9 mouse cellular contexts compared by ENCODE assay signal in genomic region chr11:31670468-31670921, GRCm38 (mm10). TPM values are rescaled to one million over a fixed set of nuclear protein-coding genes. Genes with fewer than 3 reads are reported as not detected.
DNase-seq lines count a peak whose midpoint lies in the region; ATAC-seq and TF ChIP-seq lines count a peak whose summit lies in the region.
"Had no signal": no experiment of that assay in that cellular context is flagged by ENCODE, and none has a peak within 500 bp of the region (broad histone marks: within the 10 kb centered on the region; RNA-seq: fewer than 3 reads in every experiment).

No protein-coding gene starts in this region.

- H3K27me3 ChIP-seq in heart, embryonic 14.5 days (ENCODE audit: control insufficient read depth, insufficient read depth, low read length), result no peaks in the 10 kb centered on the region
- no peaks in the 10 kb centered on the region for H3K27me3 ChIP-seq in heart, adult 2 months (ENCODE audit: control insufficient read depth, insufficient read depth, low read length)
- no peaks in the 10 kb centered on the region for H3K27me3 ChIP-seq in embryonic facial prominence, embryonic 14.5 days (replicated peaks; ENCODE audit: control insufficient read depth, insufficient read depth, low read length)
- H3K27me3 ChIP-seq in midbrain, embryonic 13.5 days, result no peaks in the 10 kb centered on the region

- TF ChIP-seq POLR2A in heart, adult 2 months (IDR thresholded peaks at IDR 0.05; ENCODE audit: insufficient read depth, low read depth, low read length), result no peak

- no peak for TF ChIP-seq EP300 in heart, adult 2 months (IDR thresholded peaks at IDR 0.05; ENCODE audit: insufficient read depth, low read depth, low read length)

- H3K9ac ChIP-seq in heart, embryonic 14.5 days (ENCODE audit: low read length), result no peak overlapping the region
- no peak overlapping the region for H3K9ac ChIP-seq in heart, adult 2 months (ENCODE audit: low read depth, low read length)
- no peak overlapping the region for H3K9ac ChIP-seq in embryonic facial prominence, embryonic 14.5 days (ENCODE audit: low read depth, low read length)
- H3K9ac ChIP-seq in midbrain, embryonic 13.5 days (replicated peaks), result peak overlapping the region; percentile 96; the same call in 1 of the 2 replicates

- TF ChIP-seq CTCF in heart, adult 2 months (IDR thresholded peaks at IDR 0.05), result no peak

- H3K4me1 ChIP-seq in heart, embryonic 14.5 days (ENCODE audit: control insufficient read depth in 2 of 2, insufficient read depth in 2 of 2, low read length in 2 of 2), result peaks cover 0 to 7% of the 10 kb centered on the region in 2 experiments; a peak in 2 of 4 replicates
- peaks cover 1% of the 10 kb centered on the region; the same call in 1 of the 2 replicates for H3K4me1 ChIP-seq in heart, adult 2 months (ENCODE audit: control insufficient read depth, insufficient read depth, low read length)
- H3K4me1 ChIP-seq in embryonic facial prominence, embryonic 14.5 days (ENCODE audit: control insufficient read depth, insufficient read depth, low read length), result peaks cover 13% of the 10 kb centered on the region; the same call in 1 of the 2 replicates
- peaks cover 24% of the 10 kb centered on the region for H3K4me1 ChIP-seq in midbrain, embryonic 13.5 days (replicated peaks)

- WGBS in heart, embryonic 14.5 days, result 70% methylated on average over 5 of the region's 5 CpGs
- WGBS in heart, adult 2 months, result 61% methylated on average over 5 of the region's 5 CpGs
- WGBS in embryonic facial prominence, embryonic 14.5 days, result 68% methylated on average over 5 of the region's 5 CpGs
- 75% methylated on average over 5 of the region's 5 CpGs for WGBS in midbrain, embryonic 13.5 days

- peak overlapping the region; percentile 78 for H3K4me2 ChIP-seq in heart, embryonic 14.5 days (ENCODE audit: low read length)
- peak overlapping the region; percentile 51 for H3K4me2 ChIP-seq in embryonic facial prominence, embryonic 14.5 days (ENCODE audit: low read depth, low read length)
- H3K4me2 ChIP-seq in midbrain, embryonic 13.5 days (replicated peaks), result peak overlapping the region; percentile 68

- H3K27ac ChIP-seq in heart, embryonic 14.5 days (replicated peaks in 1 of 2; ENCODE audit: control insufficient read depth in 1 of 2, insufficient read depth in 1 of 2, low read depth in 2 of 2, low read length in 2 of 2), result no peak overlapping the region
- H3K27ac ChIP-seq in heart, adult 2 months, result no peak overlapping the region
- no peak overlapping the region for H3K27ac ChIP-seq in embryonic facial prominence, embryonic 14.5 days (replicated peaks; ENCODE audit: low read depth, low read length)
- no peak overlapping the region for H3K27ac ChIP-seq in midbrain, embryonic 13.5 days

- no peak for DNase-seq in heart, adult 2 months
- no peak for DNase-seq in embryonic facial prominence, embryonic 14.5 days (ENCODE audit: low spot score)
- DNase-seq in kidney, adult 18-20 months, result peak; percentile 68
- no peak for DNase-seq in right cerebral cortex, postnatal 4 days
- no peak for DNase-seq in spleen, postnatal 10 days (ENCODE audit: low spot score in 2 of 2)
- no peak for DNase-seq in gastrocnemius, postnatal 25 days

- peak overlapping the region in 1 of 2 experiments; percentile 67; a peak in 1 of 4 replicates for H3K4me3 ChIP-seq in heart, embryonic 14.5 days (ENCODE audit: control insufficient read depth in 1 of 2, insufficient read depth in 1 of 2, low read depth in 1 of 2, low read length in 2 of 2)
- H3K4me3 ChIP-seq in heart, adult 2 months, result no peak overlapping the region; the same call in 1 of the 2 replicates
- peak overlapping the region; percentile 67 for H3K4me3 ChIP-seq in embryonic facial prominence, embryonic 14.5 days (ENCODE audit: low read depth, low read length)
- H3K4me3 ChIP-seq in midbrain, embryonic 13.5 days (replicated peaks), result peak overlapping the region; percentile 94

- ATAC-seq in heart, embryonic 14.5 days (ENCODE audit: insufficient number of reproducible peaks, insufficient read depth, low FRiP score, low read depth), result no peak
- ATAC-seq in embryonic facial prominence, embryonic 14.5 days (ENCODE audit: low read depth), result no peak
- no peak for ATAC-seq in midbrain, embryonic 13.5 days

- H3K79me2 ChIP-seq in heart, adult 2 months (replicated peaks; ENCODE audit: control insufficient read depth, insufficient read depth, low read length), result no peaks in the 10 kb centered on the region; the same call in none of the 2 replicates

- H3K36me3 ChIP-seq in heart, embryonic 14.5 days (ENCODE audit: control insufficient read depth, insufficient read depth, low read length), result peaks cover 40% of the 10 kb centered on the region
- H3K36me3 ChIP-seq in heart, adult 2 months (ENCODE audit: control insufficient read depth, insufficient read depth, low read length), result no peaks in the 10 kb centered on the region
- H3K36me3 ChIP-seq in embryonic facial prominence, embryonic 14.5 days (ENCODE audit: control insufficient read depth, insufficient read depth, low read length), result peaks cover 38% of the 10 kb centered on the region
- peaks cover 44% of the 10 kb centered on the region for H3K36me3 ChIP-seq in midbrain, embryonic 13.5 days

- intact Hi-C loops in heart, adult 2 months (cut with DNase I), result loop anchor here (10.0 kb wide), 1 partner anchor 464 kb away; no protein-coding TSS in a partner anchor

- no peaks in the 10 kb centered on the region for H3K9me3 ChIP-seq in heart, embryonic 14.5 days (ENCODE audit: control insufficient read depth, low read length)
- no peaks in the 10 kb centered on the region for H3K9me3 ChIP-seq in embryonic facial prominence, embryonic 14.5 days (ENCODE audit: control insufficient read depth, low read length)
- H3K9me3 ChIP-seq in midbrain, embryonic 13.5 days, result no peaks in the 10 kb centered on the region
- H3K9me3 ChIP-seq: G1E had no signal

RNA-seq across cellular contexts. Expression of gene Bod1, which starts 1.2 kb away (rescaled TPM):
- 87.6 and 98.4 TPM in 2 replicates for polyA plus RNA-seq in heart, embryonic 14.5 days (2014; fragmentation: Nextera tagmentation; extraction: Ambion mirVana)
- total RNA-seq in heart, adult 2 months (2021), result 100 to 1,000 TPM; 125 to 140 TPM
- polyA plus RNA-seq in heart, adult 2 months (2012; rRNA removed), result 105 and 181 TPM in 2 replicates
- polyA plus RNA-seq in embryonic facial prominence, embryonic 14.5 days (2014; fragmentation: Nextera tagmentation; extraction: Ambion mirVana), result 102 and 108 TPM in 2 replicates
- polyA plus RNA-seq in midbrain, embryonic 13.5 days (2015; fragmentation: Nextera tagmentation; extraction: Ambion mirVana), result 153 and 163 TPM in 2 replicates
- 100 to 1,000 TPM; 119 to 142 TPM for total RNA-seq in gastrocnemius, postnatal 25 days (2021)
